Mouse (Mus musculus): ENCODE results near the gene Brpf3.
"Not testable (repeated sequence)": the region's sequence is repeated elsewhere in the genome, so short reads cannot be mapped to it uniquely, and the experiment has no call there.

Brpf3 gene

DNA sequence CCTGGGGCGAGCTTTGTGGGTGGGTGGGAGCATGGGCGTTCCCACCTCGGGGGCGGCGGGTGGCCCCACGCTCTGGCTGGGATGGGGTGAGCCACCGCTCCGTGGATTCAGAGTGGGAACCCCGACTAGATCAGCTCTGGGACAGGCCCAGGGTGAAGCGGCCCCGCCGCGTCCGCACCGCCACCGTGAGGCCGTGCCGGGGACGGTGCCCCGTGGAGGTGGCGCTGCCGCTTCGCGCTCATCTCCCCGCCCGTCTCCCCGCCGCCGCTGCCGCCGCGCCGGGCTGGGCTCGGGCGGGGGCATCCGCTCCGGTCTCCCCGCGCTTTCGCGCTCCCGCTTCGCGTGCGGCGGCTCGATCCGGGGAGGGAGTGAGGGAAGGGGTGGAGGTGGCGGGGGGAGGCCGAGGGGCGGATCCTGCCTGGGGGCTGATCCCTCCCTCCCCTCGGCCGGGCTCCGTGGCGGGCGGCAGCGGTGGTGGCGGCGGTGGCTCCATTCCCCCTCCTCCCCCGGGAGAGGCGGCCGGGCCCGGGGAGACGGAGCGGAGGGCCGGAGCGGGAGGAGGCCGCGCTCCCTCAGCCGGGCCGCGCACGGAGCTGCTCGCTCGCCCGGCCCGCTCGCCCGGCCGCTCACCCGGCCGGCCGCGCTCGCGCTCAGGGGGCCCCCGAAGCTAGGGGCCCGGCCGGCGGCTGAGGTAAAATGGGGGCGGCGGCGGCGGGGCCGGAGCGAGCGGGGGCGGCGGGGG lies at the start of gene Brpf3:
Gene Brpf3, plus strand, starts transcription at position 420 of the 742 bp plus-strand sequence.
- DNase-seq (ENCODE audit: low read depth, low spot score): peak; percentile 67

GRCm38 (mm10) chr17:28756447-28756846 lies 44.4 kb upstream of the Brpf3 start:
- DNase-seq (ENCODE audit: low read depth, low spot score): no peak

- no peak for DNase-seq (ENCODE audit: low read depth, low spot score)
These were observed 43.4 kb upstream of the Brpf3 start for GRCm38 (mm10) chr17:28757470-28757869.

- DNase-seq (ENCODE audit: low read depth, low spot score): no peak
These were observed 40.1 kb upstream of the Brpf3 start for GRCm38 (mm10) chr17:28760736-28761312.

DNA sequence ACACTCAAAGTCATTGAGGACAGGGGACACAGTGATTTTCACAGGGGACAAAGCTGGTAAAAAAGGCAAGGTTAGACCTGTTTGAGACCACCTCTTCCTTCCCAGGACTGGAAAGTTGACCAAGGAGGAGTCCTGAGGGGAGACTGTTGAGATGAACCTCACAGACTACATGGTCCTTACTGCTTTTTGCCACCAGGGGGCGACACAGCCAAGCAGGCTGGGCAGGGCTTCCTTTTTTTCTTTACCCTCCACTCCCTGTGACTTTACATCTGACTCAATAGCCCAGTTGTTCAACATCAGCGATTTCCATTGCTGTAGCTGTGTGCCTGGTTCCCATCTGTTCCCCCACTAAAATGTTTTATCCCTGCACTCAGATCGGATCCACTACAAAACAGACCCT lies 39.0 kb upstream of the Brpf3 start:
- DNase-seq (ENCODE audit: low read depth, low spot score): peak; percentile 24

DNA sequence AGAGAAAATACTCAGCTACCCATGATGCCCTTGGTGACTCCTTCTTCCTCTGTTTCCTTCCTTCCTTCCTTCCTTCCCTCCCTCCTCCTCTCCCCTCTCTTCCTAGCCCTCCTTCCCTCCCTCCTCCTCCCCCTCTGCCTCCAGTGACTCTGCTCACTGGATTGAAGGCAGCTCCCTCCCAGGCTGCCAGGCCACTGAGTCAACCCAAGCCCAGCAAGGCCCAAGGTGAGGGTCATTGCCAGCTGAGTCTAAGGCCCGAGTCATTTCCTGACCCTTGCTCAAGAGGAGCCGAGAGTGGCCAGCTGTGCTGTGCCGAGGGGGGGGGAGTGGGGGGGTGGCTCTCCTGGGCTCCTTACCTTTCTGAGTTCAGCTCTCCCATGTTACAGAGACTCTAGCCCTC lies 34.7 kb upstream of the Brpf3 start:
- no peak for DNase-seq (ENCODE audit: low read depth, low spot score)

GRCm38 (mm10) chr17:28766781-28767515 lies 33.9 kb upstream of the Brpf3 start:
- no peak for DNase-seq (ENCODE audit: low read depth, low spot score)

DNA sequence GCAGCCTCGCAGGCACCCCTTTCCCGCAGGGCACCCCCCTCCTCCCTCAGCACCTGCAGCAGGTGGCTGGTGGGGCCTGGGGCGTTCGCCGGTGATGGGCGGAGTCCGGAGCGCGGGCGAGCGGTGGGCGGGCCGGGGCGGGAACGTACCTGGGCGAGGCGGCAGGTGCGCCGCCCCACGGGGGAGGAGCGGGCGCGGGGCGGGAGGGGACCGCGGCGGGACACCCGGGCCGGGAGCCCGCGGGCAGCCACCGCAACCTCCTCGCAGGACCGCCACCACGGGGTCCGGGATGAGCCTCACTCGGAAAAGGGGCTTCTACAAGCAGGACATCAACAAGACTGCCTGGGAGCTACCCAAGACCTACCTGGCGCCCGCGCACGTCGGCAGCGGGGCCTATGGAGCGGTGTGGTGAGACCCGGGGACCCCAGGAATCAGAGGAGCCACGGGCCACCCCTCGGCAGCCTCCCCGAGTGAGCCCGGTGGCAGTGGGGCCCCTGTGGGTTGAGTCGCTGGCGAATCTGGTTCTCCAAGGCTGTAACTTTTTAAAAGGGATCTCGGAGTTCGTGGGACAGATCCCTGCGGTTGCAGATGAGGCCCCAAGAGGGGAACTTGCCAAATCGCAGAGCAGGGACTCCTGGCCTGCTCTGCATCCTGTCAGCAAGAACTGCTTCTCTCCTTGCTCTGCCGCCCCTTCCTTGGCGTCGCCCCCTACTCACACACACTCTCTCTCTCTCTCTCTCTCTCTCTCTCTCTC lies 31.6 kb upstream of the Brpf3 start, which contains the start of gene Mapk13:
Gene Mapk13, plus strand, starts transcription at position 177 of the 754 bp plus-strand sequence.
- DNase-seq (ENCODE audit: low read depth, low spot score): no peak

DNA sequence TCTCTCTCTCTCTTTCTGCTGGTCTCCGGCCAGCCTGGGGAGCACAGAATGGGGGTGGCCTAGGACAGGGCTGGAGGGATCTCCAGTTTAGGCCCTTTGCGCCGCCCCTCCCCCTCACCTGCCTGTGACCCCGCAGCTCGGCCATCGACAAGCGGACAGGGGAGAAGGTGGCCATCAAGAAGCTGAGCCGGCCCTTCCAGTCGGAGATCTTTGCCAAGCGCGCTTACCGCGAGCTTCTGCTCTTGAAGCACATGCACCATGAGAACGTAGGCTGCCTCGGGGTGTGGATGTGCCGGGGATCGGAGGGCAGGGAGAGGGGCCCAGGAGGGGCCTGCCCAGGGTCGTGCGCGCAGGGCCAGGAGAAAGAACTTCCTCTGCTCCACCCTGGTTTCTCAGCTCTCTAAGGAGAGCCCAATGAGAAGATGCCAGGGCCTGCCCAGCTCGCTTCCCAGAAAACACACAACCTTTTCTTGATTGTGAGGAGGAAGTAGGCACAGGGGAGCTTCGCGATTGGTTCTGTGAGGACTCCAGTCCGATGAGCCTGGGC lies 30.9 kb upstream of the Brpf3 start:
- DNase-seq (ENCODE audit: low read depth, low spot score): no peak

GRCm38 (mm10) chr17:28771289-28771688 lies 29.6 kb upstream of the Brpf3 start:
- DNase-seq (ENCODE audit: low read depth, low spot score): no peak

GRCm38 (mm10) chr17:28774303-28774702 lies 26.6 kb upstream of the Brpf3 start:
- not testable (repeated sequence) for DNase-seq (ENCODE audit: low read depth, low spot score)

DNA sequence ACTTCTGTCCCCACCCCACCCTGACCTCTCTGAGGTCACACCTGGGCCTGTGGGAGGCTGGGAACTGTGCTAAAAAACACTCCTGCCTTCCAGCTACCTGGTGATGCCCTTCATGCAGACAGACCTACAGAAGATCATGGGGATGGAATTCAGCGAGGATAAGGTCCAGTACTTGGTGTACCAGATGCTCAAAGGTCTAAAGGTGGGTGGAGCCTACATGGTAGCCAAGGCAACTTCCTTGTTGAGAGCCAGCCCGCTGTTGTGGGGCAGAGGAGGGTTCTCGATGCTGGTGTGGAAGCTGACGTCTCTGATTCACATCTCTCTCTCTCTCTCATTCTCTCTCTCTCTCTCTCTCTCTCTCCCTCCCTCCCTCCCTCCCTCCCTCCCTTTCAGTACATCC lies 25.7 kb upstream of the Brpf3 start:
- DNase-seq (ENCODE audit: low read depth, low spot score): no peak

DNA sequence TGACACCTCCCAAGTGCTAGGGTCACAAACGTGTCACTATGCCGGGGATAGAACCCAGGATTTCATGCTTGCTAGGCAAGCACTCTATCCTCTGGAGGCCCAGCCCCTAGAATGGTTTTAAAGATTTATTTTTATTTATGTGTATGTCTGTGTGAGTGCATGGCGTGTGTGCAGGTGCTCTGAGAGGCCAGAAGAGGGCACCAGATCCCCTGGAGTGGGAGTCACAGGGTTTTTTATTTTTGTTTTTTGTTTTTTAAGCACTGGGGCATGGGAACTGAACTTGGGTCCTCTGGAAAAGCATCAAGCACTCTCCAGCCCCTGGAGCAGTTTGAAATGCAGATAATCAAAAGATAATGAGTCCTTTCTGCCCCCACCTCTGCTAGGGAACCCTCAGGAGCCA lies 24.1 kb upstream of the Brpf3 start:
- DNase-seq (ENCODE audit: low read depth, low spot score): no peak

DNA sequence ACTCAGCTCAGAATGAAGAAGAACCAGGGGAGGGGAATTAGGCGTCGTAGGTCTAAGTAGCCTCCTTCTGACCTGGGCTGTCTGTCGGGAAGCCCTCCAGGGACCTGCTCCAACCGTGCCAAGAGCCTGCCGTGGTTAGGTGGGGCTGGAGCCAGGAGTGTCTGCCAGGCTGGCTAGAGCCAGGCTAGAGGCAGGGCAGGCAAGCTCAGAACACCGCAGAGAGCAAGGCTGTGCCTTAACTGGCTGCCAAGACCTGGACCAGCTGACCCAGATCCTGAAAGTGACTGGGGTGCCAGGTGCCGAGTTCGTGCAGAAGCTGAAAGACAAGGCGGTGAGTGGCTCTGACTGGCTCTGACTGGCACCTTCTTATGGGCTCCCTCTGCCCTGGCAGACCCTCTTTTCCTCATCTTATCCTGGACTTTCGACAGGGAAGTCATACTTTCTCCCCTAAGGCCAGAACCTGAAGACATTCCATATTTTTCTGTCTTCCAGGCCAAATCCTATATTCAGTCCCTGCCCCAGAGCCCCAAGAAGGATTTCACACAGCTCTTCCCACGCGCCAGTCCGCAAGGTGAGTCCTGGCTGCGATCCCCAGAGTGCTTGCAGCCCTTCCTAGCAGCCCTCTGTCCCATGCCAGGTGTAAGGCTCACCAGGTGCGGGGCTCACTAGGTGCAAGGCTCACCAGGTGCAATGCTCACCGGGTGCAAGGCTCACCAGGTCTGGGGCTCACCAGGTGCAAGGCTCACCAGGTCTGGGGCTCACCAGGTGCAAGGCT lies 23.5 kb upstream of the Brpf3 start:
- no peak for DNase-seq (ENCODE audit: low read depth, low spot score)

DNA sequence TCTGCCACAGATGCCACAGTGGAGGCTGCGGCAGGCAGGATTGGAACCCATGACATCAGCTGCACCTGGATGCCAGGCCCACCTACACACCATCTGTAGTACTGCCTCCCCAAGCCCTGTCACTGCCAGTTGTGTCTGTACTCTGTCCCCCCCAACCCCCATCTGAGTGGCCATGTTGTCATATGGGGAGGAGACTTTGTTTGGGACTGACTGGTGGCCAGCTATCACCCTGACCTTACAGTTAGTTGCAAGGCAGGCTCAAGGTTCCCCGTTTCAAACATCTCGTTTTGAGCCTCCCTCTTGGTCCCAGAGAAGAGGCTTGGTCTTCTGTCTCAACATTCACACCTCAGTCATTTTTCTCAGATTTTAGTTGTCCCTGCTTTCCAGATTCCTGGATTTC lies 21.2 kb upstream of the Brpf3 start:
- no peak for DNase-seq (ENCODE audit: low read depth, low spot score)

GRCm38 (mm10) chr17:28780836-28781235 lies 20.1 kb upstream of the Brpf3 start:
- DNase-seq (ENCODE audit: low read depth, low spot score): no peak

GRCm38 (mm10) chr17:28781290-28782045 lies 19.4 kb upstream of the Brpf3 start:
- no peak for DNase-seq (ENCODE audit: low read depth, low spot score)

- no peak for DNase-seq (ENCODE audit: low read depth, low spot score)
These were observed 15.9 kb upstream of the Brpf3 start for GRCm38 (mm10) chr17:28785036-28785435.

GRCm38 (mm10) chr17:28787507-28787906 lies 13.4 kb upstream of the Brpf3 start:
- no peak for DNase-seq (ENCODE audit: low read depth, low spot score)

GRCm38 (mm10) chr17:28797031-28797430 lies 3.9 kb upstream of the Brpf3 start:
- DNase-seq (ENCODE audit: low read depth, low spot score): no peak
